8 mouse cellular contexts compared by ENCODE assay signal in genomic region chr3:90639511-90640154, GRCm38 (mm10). TPM values are rescaled to one million over a fixed set of nuclear protein-coding genes. Genes with fewer than 3 reads are reported as not detected.
DNase-seq lines count a peak whose midpoint lies in the region; ATAC-seq lines count a peak whose summit lies in the region.

No protein-coding gene starts in this region.

- H3K4me1 ChIP-seq in forebrain, embryonic 10.5 days: no peaks in the 10 kb centered on the region
- H3K4me1 ChIP-seq in forebrain, embryonic 12.5 days: no peaks in the 10 kb centered on the region
- H3K4me1 ChIP-seq in midbrain, embryonic 10.5 days: no peaks in the 10 kb centered on the region
- no peaks in the 10 kb centered on the region for H3K4me1 ChIP-seq in midbrain, embryonic 16.5 days (ENCODE audit: control insufficient read depth, insufficient read depth, low read length)
- no peaks in the 10 kb centered on the region for H3K4me1 ChIP-seq in neural tube, embryonic 11.5 days (ENCODE audit: control insufficient read depth, insufficient read depth, low read length)

- no peaks in the 10 kb centered on the region for H3K9me3 ChIP-seq in forebrain, embryonic 10.5 days
- H3K9me3 ChIP-seq in forebrain, embryonic 12.5 days: no peaks in the 10 kb centered on the region
- no peaks in the 10 kb centered on the region for H3K9me3 ChIP-seq in midbrain, embryonic 10.5 days (replicated peaks)
- H3K9me3 ChIP-seq in midbrain, embryonic 16.5 days (replicated peaks; ENCODE audit: control insufficient read depth, low read length, poor library complexity, severe bottlenecking): no peaks in the 10 kb centered on the region
- no peaks in the 10 kb centered on the region for H3K9me3 ChIP-seq in neural tube, embryonic 11.5 days (ENCODE audit: control insufficient read depth, low read length)

- H3K9ac ChIP-seq in forebrain, embryonic 12.5 days: no peak overlapping the region
- no peak overlapping the region for H3K9ac ChIP-seq in midbrain, embryonic 16.5 days (ENCODE audit: low read depth, low read length)
- no peak overlapping the region for H3K9ac ChIP-seq in neural tube, embryonic 11.5 days (ENCODE audit: low read length)

- no peak for ATAC-seq in forebrain, embryonic 12.5 days (ENCODE audit: low FRiP score)
- no peak for ATAC-seq in midbrain, embryonic 16.5 days
- ATAC-seq in neural tube, embryonic 11.5 days (ENCODE audit: insufficient read depth, low FRiP score, low TSS enrichment): no peak

- H3K27ac ChIP-seq in forebrain, embryonic 10.5 days: no peak overlapping the region
- no peak overlapping the region for H3K27ac ChIP-seq in forebrain, embryonic 12.5 days
- no peak overlapping the region for H3K27ac ChIP-seq in midbrain, embryonic 10.5 days (replicated peaks)
- no peak overlapping the region for H3K27ac ChIP-seq in midbrain, embryonic 16.5 days (ENCODE audit: low read length)
- H3K27ac ChIP-seq in neural tube, embryonic 11.5 days (ENCODE audit: low read depth, low read length): no peak overlapping the region

- WGBS in forebrain, embryonic 10.5 days: 52% methylated on average over 7 of the region's 7 CpGs
- 54% methylated on average over 7 of the region's 7 CpGs for WGBS in forebrain, embryonic 12.5 days
- 46% methylated on average over 7 of the region's 7 CpGs for WGBS in midbrain, embryonic 10.5 days
- WGBS in midbrain, embryonic 16.5 days: 55% methylated on average over 7 of the region's 7 CpGs
- WGBS in neural tube, embryonic 11.5 days: 56% methylated on average over 7 of the region's 7 CpGs

- H3K27me3 ChIP-seq in forebrain, embryonic 10.5 days (ENCODE audit: poor library complexity, severe bottlenecking): no peaks in the 10 kb centered on the region
- no peaks in the 10 kb centered on the region; the same call in 1 of the 2 replicates for H3K27me3 ChIP-seq in forebrain, embryonic 12.5 days
- H3K27me3 ChIP-seq in midbrain, embryonic 10.5 days (ENCODE audit: low read depth, poor library complexity, severe bottlenecking): no peaks in the 10 kb centered on the region
- no peaks in the 10 kb centered on the region; the same call in 1 of the 2 replicates for H3K27me3 ChIP-seq in midbrain, embryonic 16.5 days (ENCODE audit: control insufficient read depth, insufficient read depth, low read depth, low read length)
- H3K27me3 ChIP-seq in neural tube, embryonic 11.5 days (ENCODE audit: control insufficient read depth, insufficient read depth, low read length): no peaks in the 10 kb centered on the region

- DNase-seq in forebrain, embryonic 10.5 days (ENCODE audit: extremely low spot score, low spot score): peak; percentile 27
- DNase-seq in midbrain, embryonic 10.5 days (ENCODE audit: low spot score): peak; percentile 43
- peak; percentile 23 for DNase-seq in embryo, embryonic 9.5 days (ENCODE audit: extremely low spot score)
- DNase-seq in neural tube, embryonic 11.5 days (ENCODE audit: low spot score): peak; percentile 39
- DNase-seq in layer of hippocampus, postnatal 25 days (ENCODE audit: extremely low spot score in 1 of 2, low spot score in 1 of 2): no peak
- DNase-seq in gastrocnemius, postnatal 25 days: no peak

- H3K36me3 ChIP-seq in forebrain, embryonic 10.5 days (replicated peaks): no peaks in the 10 kb centered on the region
- no peaks in the 10 kb centered on the region for H3K36me3 ChIP-seq in forebrain, embryonic 12.5 days (replicated peaks)
- no peaks in the 10 kb centered on the region for H3K36me3 ChIP-seq in midbrain, embryonic 10.5 days
- H3K36me3 ChIP-seq in midbrain, embryonic 16.5 days (ENCODE audit: control insufficient read depth, insufficient read depth, low read length): no peaks in the 10 kb centered on the region
- no peaks in the 10 kb centered on the region for H3K36me3 ChIP-seq in neural tube, embryonic 11.5 days (ENCODE audit: control insufficient read depth, insufficient read depth, low read length)

- H3K4me2 ChIP-seq in forebrain, embryonic 12.5 days: no peak overlapping the region
- no peak overlapping the region for H3K4me2 ChIP-seq in midbrain, embryonic 16.5 days (ENCODE audit: low read length)
- H3K4me2 ChIP-seq in neural tube, embryonic 11.5 days (ENCODE audit: low read depth): no peak overlapping the region

- H3K4me3 ChIP-seq in forebrain, embryonic 10.5 days: no peak overlapping the region
- no peak overlapping the region for H3K4me3 ChIP-seq in forebrain, embryonic 12.5 days (replicated peaks)
- no peak overlapping the region for H3K4me3 ChIP-seq in midbrain, embryonic 10.5 days
- no peak overlapping the region for H3K4me3 ChIP-seq in midbrain, embryonic 16.5 days (ENCODE audit: low read depth, low read length)
- no peak overlapping the region for H3K4me3 ChIP-seq in neural tube, embryonic 11.5 days (ENCODE audit: low read depth, low read length)

RNA-seq across cellular contexts. Expression of gene S100a7a, which starts 14.2 kb away (rescaled TPM):
- polyA plus RNA-seq in forebrain, embryonic 10.5 days (2016; fragmentation: Nextera tagmentation; extraction: Ambion mirVana): not detected in 2 replicates
- not detected in 2 replicates for polyA plus RNA-seq in forebrain, embryonic 12.5 days (2016; fragmentation: Nextera tagmentation; extraction: Ambion mirVana)
- 0.15 TPM in 1 of 2 replicates, not detected in the other for polyA plus RNA-seq in midbrain, embryonic 10.5 days (2016; fragmentation: Nextera tagmentation; extraction: Ambion mirVana)
- polyA plus RNA-seq in midbrain, embryonic 16.5 days (2015; fragmentation: Nextera tagmentation; extraction: Ambion mirVana): 0.21 TPM in 1 of 2 replicates, not detected in the other
- polyA plus RNA-seq in neural tube, embryonic 11.5 days (2014; fragmentation: Nextera tagmentation; extraction: Ambion mirVana): not detected in 2 replicates
- under 1 TPM; 0.20 to 0.28 TPM for total RNA-seq in layer of hippocampus, postnatal 25 days (2021)
- under 1 TPM; 0.20 to 0.43 TPM for total RNA-seq in gastrocnemius, postnatal 25 days (2021)

RNA-seq across cellular contexts. Expression of gene S100a6, which starts 27.0 kb away (rescaled TPM):
- polyA plus RNA-seq in forebrain, embryonic 10.5 days (2016; fragmentation: Nextera tagmentation; extraction: Ambion mirVana): 22.4 and 23.2 TPM in 2 replicates
- 20.1 and 22.2 TPM in 2 replicates for polyA plus RNA-seq in forebrain, embryonic 12.5 days (2016; fragmentation: Nextera tagmentation; extraction: Ambion mirVana)
- 14.0 and 23.4 TPM in 2 replicates for polyA plus RNA-seq in midbrain, embryonic 10.5 days (2016; fragmentation: Nextera tagmentation; extraction: Ambion mirVana)
- polyA plus RNA-seq in midbrain, embryonic 16.5 days (2015; fragmentation: Nextera tagmentation; extraction: Ambion mirVana): 19.3 and 19.4 TPM in 2 replicates
- 7.3 and 8.2 TPM in 2 replicates for polyA plus RNA-seq in neural tube, embryonic 11.5 days (2014; fragmentation: Nextera tagmentation; extraction: Ambion mirVana)
- 10 to 100 TPM; 23.1 to 24.9 TPM for total RNA-seq in layer of hippocampus, postnatal 25 days (2021)
- 100 to 1,000 TPM in 1 of 2 experiments, 10 to 100 TPM in 1; 65.8 to 112 TPM for total RNA-seq in gastrocnemius, postnatal 25 days (2021)

RNA-seq across cellular contexts. Expression of gene S100a8, which starts 29.1 kb away (rescaled TPM):
- polyA plus RNA-seq in forebrain, embryonic 10.5 days (2016; fragmentation: Nextera tagmentation; extraction: Ambion mirVana): 0.33 TPM in 1 of 2 replicates, not detected in the other
- polyA plus RNA-seq in forebrain, embryonic 12.5 days (2016; fragmentation: Nextera tagmentation; extraction: Ambion mirVana): 4.4 and 5.2 TPM in 2 replicates
- polyA plus RNA-seq in midbrain, embryonic 10.5 days (2016; fragmentation: Nextera tagmentation; extraction: Ambion mirVana): 2.3 TPM in 1 of 2 replicates, not detected in the other
- 4.1 and 5.6 TPM in 2 replicates for polyA plus RNA-seq in midbrain, embryonic 16.5 days (2015; fragmentation: Nextera tagmentation; extraction: Ambion mirVana)
- polyA plus RNA-seq in neural tube, embryonic 11.5 days (2014; fragmentation: Nextera tagmentation; extraction: Ambion mirVana): 4.8 and 5.3 TPM in 2 replicates
- total RNA-seq in layer of hippocampus, postnatal 25 days (2021): not detected
- not detected for total RNA-seq in gastrocnemius, postnatal 25 days (2021)

RNA-seq across cellular contexts. Expression of gene S100a5, which starts 31.3 kb away (rescaled TPM):
- not detected in 2 replicates for polyA plus RNA-seq in forebrain, embryonic 10.5 days (2016; fragmentation: Nextera tagmentation; extraction: Ambion mirVana)
- 0.56 TPM in 1 of 2 replicates, not detected in the other for polyA plus RNA-seq in forebrain, embryonic 12.5 days (2016; fragmentation: Nextera tagmentation; extraction: Ambion mirVana)
- polyA plus RNA-seq in midbrain, embryonic 10.5 days (2016; fragmentation: Nextera tagmentation; extraction: Ambion mirVana): not detected in 2 replicates
- not detected in 2 replicates for polyA plus RNA-seq in midbrain, embryonic 16.5 days (2015; fragmentation: Nextera tagmentation; extraction: Ambion mirVana)
- polyA plus RNA-seq in neural tube, embryonic 11.5 days (2014; fragmentation: Nextera tagmentation; extraction: Ambion mirVana): not detected in 2 replicates
- not detected for total RNA-seq in layer of hippocampus, postnatal 25 days (2021)
- total RNA-seq in gastrocnemius, postnatal 25 days (2021): not detected

RNA-seq across cellular contexts. Expression of gene S100a4, which starts 36.1 kb away (rescaled TPM):
- 0.47 TPM in 1 of 2 replicates, not detected in the other for polyA plus RNA-seq in forebrain, embryonic 10.5 days (2016; fragmentation: Nextera tagmentation; extraction: Ambion mirVana)
- 1.6 and 1.7 TPM in 2 replicates for polyA plus RNA-seq in forebrain, embryonic 12.5 days (2016; fragmentation: Nextera tagmentation; extraction: Ambion mirVana)
- 0.35 and 0.81 TPM in 2 replicates for polyA plus RNA-seq in midbrain, embryonic 10.5 days (2016; fragmentation: Nextera tagmentation; extraction: Ambion mirVana)
- 0.53 TPM in 1 of 2 replicates, not detected in the other for polyA plus RNA-seq in midbrain, embryonic 16.5 days (2015; fragmentation: Nextera tagmentation; extraction: Ambion mirVana)
- 0.55 TPM in 1 of 2 replicates, not detected in the other for polyA plus RNA-seq in neural tube, embryonic 11.5 days (2014; fragmentation: Nextera tagmentation; extraction: Ambion mirVana)
- 1 to 10 TPM; 4.1 to 6.5 TPM for total RNA-seq in layer of hippocampus, postnatal 25 days (2021)
- total RNA-seq in gastrocnemius, postnatal 25 days (2021): 10 to 100 TPM; 11.3 to 23.2 TPM

Comparison
In these comparisons a context has a peak if more than half of its experiments do, and no peak if none do; other contexts are left out.
1. DNase-seq: peak in forebrain, embryonic 10.5 days (single experiment), midbrain, embryonic 10.5 days (single experiment), embryo, embryonic 9.5 days (single experiment) and neural tube, embryonic 11.5 days (single experiment); none in layer of hippocampus, postnatal 25 days (0 of 2) and gastrocnemius, postnatal 25 days (single experiment).